Mouse (Mus musculus): Measurements from ENCODE around the gene Aifm3. TPM values are rescaled to one million over a fixed set of nuclear protein-coding genes. Genes with fewer than 3 reads are reported as not detected.
"Not testable (repeated sequence)": the region's sequence is repeated elsewhere in the genome, so short reads cannot be mapped to it uniquely, and the experiment has no call there.

The Aifm3 gene
- total RNA-seq, 2 experiments from 2014 or later: 36.4 to 39.9 TPM

DNA sequence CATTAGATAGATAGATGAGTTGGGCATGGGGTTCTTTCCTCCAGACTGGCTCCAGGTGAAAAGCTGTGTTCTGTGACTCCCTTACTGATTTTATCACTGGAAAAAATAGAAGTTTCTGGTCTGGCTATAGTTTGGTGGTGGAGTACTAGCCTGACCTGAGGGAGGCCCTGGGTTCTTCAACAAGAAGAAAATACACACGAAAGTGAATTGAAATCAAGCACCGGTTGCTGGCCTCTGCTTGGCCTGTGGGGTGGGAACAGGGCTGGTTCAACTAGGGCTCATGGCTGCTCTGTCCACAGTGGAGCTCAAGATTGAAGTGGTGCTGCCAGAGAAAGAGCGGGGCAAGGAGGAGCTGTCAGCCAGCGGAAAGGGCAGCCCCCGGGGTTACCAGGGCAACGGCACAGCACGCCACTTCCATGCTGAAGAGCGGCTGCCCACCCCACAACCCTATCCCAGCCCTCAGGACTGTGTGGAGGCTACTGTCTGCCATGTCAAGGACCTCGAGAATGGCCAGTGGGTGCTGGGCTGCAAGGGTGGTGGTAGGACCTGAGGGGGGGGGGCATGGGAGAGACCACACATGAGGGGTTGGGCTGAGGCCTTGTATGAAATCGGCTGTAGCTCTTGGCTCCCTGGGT is 10.0 kb downstream of the Aifm3 start:
- peak in 1 of 2 experiments; percentile 52 for DNase-seq (ENCODE audit: low spot score in 2 of 2)

DNA sequence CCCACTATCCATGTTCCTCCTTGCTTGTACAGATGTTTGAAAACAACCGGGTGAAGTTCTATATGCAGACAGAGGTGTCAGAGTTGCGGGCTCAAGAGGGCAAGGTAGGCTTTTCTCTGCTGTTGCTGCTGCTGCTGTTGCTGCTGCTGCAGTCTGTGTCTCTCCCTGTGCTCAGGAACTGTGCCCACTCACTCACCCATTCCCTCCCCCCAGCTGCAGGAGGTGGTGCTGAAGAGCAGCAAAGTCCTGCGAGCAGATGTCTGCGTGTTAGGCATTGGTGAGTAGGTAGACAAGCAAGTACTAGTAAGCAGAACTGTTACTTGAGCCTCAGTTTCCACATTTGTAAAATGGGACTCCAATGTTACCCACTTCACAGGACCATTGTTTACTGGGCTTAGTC is 13.3 kb downstream of the Aifm3 start:
- DNase-seq (ENCODE audit: low spot score in 2 of 2): no peak

DNA sequence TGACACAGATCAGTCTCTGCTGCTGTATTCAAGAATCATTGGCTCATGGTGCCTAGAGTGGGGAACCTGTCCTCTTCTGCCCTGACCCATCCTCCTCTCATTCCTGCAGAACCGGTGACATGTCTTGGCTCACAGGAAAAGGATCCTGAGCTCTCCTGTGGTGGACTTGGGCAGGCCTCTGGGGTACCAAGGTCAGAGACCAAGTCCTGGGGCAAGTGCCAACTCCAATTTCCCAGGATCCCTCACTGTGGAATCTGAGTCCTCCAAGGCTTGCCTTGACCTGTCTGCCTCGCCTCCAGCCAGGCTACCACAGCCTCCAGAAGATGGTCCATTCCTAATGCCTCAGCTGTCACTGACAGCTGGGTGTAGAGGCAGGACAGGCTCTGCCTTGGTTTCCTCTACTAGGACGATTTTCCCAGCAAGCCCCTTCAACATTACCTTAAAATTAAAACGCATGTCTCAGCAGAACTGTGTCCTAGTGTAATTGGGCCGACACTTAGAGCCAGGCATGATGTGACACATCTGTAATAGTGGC is 17.7 kb downstream of the Aifm3 start:
- no peak for DNase-seq (ENCODE audit: low spot score in 2 of 2)

DNA sequence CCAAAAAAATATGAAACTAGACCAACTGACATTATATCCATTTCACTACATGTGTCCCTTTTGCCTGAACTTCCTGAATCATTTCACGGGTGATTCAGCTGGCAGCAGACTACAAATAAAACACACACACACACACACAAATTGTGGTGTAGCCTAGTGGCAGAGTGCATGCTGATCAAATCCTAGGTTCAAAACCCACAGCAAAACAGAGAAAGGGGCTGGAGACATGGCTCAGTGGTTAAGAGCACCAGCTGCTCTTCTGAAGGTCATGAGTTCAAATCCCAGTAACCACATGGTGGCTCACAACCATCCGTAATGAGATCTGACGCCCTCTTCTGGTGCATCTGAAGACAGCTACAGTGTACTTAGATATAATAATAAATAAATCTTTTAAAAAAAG is 18.6 kb downstream of the Aifm3 start:
- not testable (repeated sequence) for DNase-seq (ENCODE audit: low spot score in 2 of 2)

DNA sequence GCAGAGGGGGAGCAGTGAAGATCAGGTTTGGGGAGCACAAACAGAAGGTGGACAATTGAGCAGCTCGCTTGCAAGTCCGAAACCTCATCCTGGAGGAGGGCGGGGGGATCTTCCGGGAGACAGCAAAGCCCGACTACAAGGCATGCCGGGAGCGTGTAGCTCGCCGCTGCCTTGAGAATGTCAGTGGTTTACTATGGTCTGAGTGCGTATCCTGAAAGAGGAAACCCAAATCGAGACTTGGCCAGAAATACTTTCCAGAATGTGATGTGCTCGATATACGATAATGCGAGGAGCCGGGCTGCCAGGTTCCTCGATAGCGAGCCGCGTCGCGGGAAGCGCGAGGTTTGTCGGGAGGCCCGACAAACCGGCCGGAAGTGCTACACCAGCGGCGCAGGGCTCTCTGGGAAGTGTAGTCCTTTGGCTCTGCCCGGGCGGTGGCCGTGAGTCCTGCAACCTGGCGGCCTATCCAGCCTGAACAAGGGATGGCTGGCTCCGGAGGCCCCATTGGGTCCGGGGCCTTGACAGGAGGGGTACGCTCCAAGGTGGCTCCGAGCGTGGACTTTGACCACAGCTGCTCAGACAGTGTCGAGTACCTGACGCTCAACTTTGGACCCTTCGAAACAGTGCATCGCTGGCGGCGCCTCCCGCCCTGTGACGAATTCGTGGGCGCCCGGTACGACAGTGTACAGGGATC is 19.3 kb downstream of the Aifm3 start, which contains the start of gene Lztr1:
Lztr1 (plus strand) TSS at position 143 of the 694 bp plus-strand sequence.
- peak; percentile 85 to 89 for DNase-seq (ENCODE audit: low spot score in 2 of 2)

DNA sequence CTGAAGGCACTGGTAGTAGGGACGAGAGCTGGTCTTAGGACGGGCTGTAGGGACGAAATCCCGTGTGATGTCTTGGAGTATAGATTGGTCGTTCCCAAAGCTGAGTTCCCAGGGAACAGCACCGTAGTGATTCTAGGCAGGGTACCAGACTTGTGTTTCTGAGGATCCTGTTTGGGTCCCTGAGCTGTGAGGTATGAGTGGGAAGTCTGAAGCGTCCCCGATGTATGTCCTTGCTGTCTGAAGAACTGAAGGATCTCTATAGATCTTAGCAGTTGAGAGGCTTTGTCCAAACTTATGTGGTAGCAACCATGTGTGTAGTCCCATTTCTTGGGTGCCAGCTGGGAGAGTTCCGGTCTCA is 19.8 kb downstream of the Aifm3 start:
- DNase-seq (ENCODE audit: low spot score in 2 of 2): no peak

DNA sequence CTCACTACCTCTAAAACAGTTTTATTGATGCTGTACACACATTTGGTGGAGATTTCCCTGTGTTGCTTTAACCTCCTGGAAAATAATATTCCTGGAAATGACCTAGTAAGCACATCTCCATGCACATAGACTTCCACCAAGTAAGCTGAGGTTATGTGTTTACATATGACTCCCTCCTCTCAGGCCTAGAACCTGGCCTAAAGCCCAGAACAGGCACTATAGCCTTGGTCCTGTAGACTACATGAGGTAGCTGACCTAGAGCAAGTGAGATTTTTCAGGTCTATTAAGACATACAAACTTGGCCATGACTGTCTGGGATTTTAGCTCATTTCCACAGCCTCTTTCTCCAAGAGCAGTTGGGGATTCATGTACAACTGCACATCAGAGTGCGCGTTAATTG is 20.7 kb downstream of the Aifm3 start:
- no peak for DNase-seq (ENCODE audit: low spot score in 2 of 2)

DNA sequence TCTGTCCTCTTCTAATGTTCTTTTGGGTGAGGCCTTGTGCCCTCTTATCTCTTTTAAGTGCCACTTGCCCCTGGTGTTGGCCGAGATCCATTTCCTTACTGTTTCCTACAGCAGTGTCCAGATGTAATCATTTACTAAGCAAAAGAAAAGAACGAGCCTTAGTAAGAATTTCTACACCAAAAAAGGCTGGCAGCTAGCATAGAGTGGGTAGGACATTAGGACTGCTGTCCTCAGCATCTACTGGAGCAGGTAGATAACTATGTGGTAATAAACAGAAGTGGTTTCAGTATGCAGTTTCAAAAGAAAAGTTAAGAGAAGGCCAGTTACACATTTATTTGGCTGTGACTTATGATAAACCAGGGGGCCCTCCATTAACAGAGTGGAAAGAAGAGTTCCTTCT is 21.3 kb downstream of the Aifm3 start:
- no peak for DNase-seq (ENCODE audit: low spot score in 2 of 2)

DNA sequence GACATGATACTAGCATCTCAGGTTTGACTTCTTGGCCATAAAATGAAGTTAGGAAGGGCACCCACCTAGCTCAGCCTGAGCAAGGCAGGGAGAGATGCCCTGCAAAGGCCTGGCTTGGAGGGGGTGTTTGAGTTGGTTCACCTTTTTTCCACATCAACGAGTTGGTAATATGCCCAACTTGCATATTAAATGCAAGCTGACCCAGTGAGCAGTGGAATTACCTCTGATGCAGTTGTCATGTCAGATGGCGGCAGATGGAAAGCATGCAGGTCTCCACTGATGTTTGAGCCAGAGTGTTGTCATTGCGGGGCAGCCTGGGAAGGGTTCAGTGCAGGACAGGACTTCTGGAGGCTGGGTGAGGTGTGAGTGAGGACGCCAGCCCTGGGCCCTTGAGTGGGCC is 22.0 kb downstream of the Aifm3 start:
- DNase-seq (ENCODE audit: low spot score in 2 of 2): no peak

DNA sequence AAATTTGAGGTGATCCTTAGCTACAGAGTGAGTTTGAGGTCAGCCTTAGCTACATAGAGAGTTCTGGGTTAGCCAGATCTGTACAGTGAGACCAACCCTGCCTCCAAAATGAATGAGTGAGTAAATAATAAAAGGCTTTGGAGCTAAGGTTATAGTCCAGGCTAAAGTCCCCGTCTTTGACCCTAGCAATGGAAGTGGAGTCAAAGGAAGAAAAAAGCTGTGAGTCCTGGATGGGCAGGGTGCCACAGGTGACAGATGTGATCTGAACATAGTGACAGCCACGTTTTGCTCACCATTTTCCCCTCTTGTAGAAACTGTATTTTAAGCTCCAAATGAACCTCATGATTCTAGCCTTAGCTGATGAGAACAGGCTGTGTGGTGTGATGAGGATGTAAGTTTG is 29.5 kb downstream of the Aifm3 start:
- DNase-seq (ENCODE audit: low spot score in 2 of 2): no peak

DNA sequence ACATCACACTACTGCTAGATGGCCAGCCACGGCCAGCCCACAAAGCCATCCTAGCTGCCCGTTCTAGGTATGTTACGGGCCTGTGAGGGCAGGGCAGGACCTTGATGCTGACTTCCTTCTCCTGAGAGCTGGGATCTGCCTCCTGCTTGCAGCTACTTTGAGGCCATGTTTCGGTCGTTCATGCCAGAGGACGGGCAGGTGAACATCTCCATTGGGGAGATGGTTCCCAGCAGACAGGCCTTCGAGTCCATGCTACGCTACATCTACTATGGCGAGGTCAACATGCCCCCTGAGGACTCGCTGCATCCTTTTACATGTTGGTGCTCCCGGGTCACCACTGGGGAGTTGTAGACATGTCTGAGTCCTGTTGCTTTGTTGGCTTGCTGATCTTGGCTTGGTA is 34.7 kb downstream of the Aifm3 start:
- no peak for DNase-seq (ENCODE audit: low spot score in 2 of 2)

DNA sequence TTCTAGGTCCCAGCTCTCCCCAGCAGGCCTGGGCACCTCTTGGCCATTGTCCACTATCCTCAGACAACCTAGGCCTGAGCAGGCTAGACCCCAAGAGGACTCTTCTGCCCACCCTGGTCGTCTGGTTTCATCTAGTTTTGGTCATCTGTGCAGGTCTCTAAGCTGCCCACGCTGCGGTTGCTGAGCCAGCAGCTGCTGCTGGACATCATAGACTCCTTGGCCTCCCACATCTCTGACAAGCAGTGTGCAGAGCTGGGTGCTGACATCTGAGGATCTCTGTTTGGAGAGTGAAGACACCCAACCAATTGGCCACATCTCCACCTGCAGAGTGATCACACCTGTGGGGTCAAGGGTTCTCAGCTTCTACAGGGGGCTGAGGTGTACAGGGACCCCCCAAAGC is 36.1 kb downstream of the Aifm3 start:
- no peak for DNase-seq (ENCODE audit: low spot score in 2 of 2)

DNA sequence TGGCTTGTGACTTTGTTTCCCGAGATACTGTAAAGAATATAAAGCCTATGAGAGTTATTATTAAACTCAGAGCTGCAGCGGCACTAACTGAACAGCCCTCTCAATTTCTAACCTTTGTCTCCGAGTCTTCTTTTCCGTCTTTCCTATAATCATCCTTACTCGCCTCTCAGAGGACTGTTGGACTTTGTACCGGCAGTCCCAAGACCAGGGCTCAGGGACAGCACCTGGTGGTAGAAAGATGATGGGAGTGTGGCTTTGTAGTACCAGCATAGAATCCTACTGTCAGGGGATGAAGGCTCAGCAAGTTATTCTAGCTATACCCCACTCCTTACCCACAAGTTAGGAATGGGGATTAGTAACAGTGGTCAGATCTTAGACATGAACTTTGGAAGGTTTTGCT is 36.8 kb downstream of the Aifm3 start:
- DNase-seq (ENCODE audit: low spot score in 2 of 2): no peak

DNA sequence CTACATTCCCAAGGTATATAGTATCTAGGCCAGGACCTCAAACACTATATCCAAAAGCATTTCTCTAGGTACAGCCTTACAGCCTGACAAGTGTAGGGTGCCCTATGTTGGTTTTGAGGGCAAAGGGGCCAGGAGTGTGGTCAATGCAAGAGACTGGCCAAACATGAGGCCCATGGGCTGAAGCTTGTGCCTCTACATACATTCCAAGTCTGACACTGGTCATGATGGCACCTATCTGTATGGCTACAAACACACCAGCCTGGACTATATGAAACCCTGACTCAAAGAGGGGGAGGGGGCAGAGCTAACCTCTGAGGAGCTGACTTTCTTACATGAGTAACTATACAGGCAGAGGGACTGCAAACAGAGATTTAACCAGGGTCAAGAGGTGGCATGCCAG is 38.2 kb downstream of the Aifm3 start:
- DNase-seq (ENCODE audit: low spot score in 2 of 2): no peak

DNA sequence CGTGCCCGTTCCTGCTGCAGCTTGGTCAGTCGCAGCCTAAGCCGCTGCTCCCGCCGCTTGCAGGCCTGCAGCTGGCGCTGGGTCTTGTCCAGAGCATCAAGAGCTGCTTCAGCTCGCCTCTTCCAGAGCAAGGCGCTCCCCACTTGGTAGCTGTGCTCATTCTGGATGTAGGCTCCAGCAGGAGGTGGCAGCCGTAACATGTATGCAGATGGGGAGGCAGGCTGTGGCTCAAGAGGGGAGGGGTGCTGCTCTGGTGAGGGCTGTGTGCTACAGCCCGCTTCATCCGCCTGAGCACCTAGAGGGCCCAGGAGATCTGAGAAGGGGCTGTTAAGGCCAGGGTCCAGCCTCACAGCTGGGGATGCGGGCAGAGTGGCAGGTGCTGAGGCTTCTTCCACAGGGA is 38.9 kb downstream of the Aifm3 start:
- no peak for DNase-seq (ENCODE audit: low spot score in 2 of 2)

DNA sequence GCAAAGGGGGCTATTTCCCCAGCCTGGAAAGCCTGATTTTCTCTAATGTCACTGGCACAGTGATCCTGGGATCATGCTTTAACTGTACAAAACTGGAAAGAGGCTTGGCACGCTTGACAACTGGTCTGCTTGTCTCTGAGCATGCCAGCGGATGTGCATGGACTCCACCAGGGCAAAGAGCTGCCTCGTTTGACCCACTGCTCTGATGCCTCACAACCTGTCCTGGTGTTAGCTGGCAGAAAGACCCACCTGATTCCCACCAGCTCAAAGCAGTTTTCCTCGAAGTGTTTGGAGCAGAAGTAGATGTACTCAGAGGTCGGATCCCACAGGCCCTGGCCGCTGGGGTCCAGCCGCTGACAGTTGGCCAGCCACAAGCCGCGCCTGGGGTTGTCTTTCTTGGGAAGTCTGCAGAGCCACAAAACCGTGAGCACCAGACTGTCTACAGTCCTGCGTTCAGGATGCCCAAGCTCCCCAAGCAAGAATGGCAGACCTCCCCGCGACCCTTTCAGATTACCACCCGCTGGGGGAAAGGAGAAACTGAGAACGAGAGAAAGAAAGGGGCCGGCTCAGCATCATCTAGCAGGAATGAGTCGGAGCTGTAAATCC is 40.7 kb downstream of the Aifm3 start:
- no peak for DNase-seq (ENCODE audit: low spot score in 2 of 2)

DNA sequence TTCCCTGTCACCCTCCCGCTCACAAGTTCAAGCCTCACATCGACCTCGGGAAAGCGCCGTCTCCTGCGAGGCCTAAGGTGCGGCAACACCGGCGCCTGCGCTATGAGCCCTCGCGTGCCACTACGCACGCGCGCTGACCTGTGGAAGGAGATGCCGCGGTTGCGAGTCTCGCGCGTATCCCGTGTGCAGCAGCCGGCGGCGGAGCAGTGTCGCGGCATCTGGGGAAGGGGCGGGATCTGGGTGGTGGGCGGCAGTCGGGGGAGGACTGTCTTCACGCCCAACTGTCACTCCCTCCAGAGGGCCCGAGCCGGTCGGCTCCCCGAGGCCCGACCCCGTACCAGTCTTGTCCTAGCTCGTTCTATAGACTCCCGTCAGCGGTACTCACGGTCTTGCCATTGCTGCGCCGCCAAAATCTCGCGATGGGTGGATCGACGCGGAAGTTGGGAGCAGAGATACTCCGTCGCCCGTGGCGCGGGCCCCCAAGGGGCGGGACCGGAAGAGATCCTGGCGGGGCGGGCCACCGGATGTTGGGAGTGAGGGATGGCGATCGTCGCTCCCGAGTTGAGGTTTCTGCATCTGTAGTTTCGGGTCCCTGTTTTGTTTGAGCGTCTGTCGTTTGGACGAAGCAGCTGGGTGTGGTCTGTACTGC is 41.4 kb downstream of the Aifm3 start, which contains the start of gene Thap7:
Thap7 (minus strand) TSS at position 497 of the 649 bp plus-strand sequence.
- DNase-seq (ENCODE audit: low spot score in 2 of 2): peak; percentile 96

DNA sequence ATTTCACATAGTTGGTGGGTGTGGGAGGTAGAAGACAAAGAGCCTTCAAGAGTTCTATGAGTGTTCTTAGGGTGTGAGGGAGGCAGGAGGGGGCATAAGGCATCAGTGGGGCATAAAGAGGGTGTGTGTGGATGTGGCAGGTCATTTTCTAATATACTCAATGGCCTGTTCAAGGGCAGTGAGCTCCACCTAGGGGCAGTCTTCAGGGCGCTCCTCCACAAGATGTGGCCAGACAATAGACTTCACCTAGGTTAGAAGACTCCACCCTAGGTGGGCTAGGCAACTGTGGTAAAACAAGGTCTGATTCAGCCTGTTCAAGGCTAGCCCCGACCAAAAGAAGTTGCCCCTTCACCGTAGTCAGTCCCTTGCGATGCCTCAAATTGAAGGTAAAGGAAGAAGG is 42.9 kb downstream of the Aifm3 start:
- DNase-seq (ENCODE audit: low spot score in 2 of 2): no peak

DNA sequence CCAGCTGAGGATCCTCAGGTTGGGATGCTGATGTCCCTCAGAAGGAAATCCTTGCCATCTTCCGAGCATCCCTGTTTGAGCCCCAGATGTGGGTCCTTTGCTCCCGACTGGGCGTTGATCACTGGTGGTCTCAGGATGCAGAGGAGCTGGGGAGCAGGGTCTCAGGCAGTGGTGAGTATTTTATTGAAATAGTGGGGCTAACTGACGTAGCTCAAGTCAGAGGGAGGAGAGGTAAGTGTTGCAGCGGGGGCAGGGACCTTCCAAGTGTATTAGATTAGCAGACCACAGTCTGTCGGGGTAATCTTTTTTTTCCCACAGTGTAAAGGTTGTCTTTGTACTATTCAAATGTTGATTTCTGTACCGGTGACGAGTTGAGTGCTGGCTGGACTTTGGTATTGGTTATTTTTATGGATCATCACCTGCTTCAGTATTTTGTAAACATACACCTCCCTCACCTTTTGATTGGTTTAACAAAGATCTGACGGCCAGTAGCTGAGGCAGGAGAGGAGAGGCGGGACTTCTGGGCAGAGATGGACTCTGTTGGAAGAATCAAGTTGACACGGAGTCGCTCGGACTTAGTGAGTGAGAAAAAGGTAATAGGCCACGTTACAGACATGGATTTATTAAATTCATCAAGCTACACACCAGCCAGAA is 43.4 kb downstream of the Aifm3 start:
- DNase-seq (ENCODE audit: low spot score in 2 of 2): no peak

DNA sequence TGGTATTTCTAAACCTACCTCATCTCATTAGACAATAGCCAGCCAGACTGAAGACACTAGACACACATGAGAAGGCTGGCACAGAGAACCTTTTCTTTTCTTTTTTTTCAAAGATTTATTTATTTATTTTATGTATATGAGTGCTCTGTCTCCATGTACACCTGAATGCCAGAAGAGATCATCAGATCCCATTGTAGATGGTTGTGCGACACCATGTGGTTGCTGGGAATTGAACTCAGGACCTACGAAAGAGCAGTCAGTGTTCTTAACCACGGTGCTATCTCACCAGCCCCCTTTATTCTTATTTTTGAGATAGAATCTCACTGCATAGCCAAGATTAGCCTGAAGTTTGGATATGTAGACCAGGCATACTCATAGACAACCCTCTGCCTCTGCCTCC is 47.2 kb downstream of the Aifm3 start:
- DNase-seq (ENCODE audit: low spot score in 2 of 2): no peak

DNA sequence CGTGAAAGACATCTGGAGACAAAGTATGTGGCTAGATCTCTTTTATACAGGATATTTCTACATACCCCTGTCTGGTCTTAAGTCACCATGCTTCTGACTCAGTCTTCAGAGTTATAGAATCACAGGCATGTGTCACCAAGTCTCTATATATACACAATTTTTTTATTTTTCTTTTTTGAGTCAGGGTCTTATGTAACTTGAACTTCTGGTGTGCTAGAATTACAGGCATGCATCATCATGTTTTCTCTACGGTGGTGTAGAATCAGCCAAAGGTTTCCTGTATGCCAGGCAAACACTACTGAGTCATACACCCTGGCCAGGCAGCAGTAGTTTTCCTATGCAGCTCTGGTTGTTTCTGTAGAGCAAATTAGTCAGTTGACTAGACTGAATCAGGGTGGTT is 53.2 kb downstream of the Aifm3 start:
- DNase-seq (ENCODE audit: low spot score in 2 of 2): no peak
